Comparison of ENCODE assay signal across 9 mouse cellular contexts in genomic region chr14:122064519-122064918, GRCm38 (mm10). TPM values are rescaled to one million over a fixed set of nuclear protein-coding genes. Genes with fewer than 3 reads are reported as not detected.
DNase-seq lines count a peak whose midpoint lies in the region; ATAC-seq lines count a peak whose summit lies in the region.
"Had no signal": no experiment of that assay in that cellular context is flagged by ENCODE, and none has a peak within 500 bp of the region (broad histone marks: within the 10 kb centered on the region; RNA-seq: fewer than 3 reads in every experiment).

No protein-coding gene starts in this region.

- no peak overlapping the region for H3K9ac ChIP-seq in neural tube, embryonic 15.5 days (replicated peaks)
- H3K9ac ChIP-seq in forebrain, embryonic 15.5 days (replicated peaks) = no peak overlapping the region
- no peak overlapping the region for H3K9ac ChIP-seq in liver, embryonic 13.5 days

- DNase-seq in neural tube, embryonic 10.5 days (ENCODE audit: extremely low spot score, low spot score) = peak; percentile 55
- peak; percentile 48 for DNase-seq in c-Kit-positive CD71-positive TER-119-negative erythroid progenitor cells, embryonic 14.5 days (ENCODE audit: low read depth)
- DNase-seq in kidney, adult 8-10 months = peak; percentile 40 to 72
- DNase-seq in liver, embryonic 13.5 days = peak; percentile 17
- peak; percentile 42 for DNase-seq in right cerebral cortex, adult 18-20 months
- peak; percentile 47 for DNase-seq in urinary bladder, adult 2 months (ENCODE audit: low spot score)

- H3K27ac ChIP-seq in neural tube, embryonic 15.5 days (replicated peaks) = no peak overlapping the region
- H3K27ac ChIP-seq in forebrain, embryonic 15.5 days (replicated peaks) = no peak overlapping the region
- H3K27ac ChIP-seq in liver, embryonic 13.5 days = no peak overlapping the region

- H3K9me3 ChIP-seq in neural tube, embryonic 15.5 days (replicated peaks) = no peaks in the 10 kb centered on the region
- no peaks in the 10 kb centered on the region for H3K9me3 ChIP-seq in forebrain, embryonic 15.5 days
- no peaks in the 10 kb centered on the region for H3K9me3 ChIP-seq in liver, embryonic 13.5 days (replicated peaks)

- no peaks in the 10 kb centered on the region for H3K27me3 ChIP-seq in neural tube, embryonic 15.5 days (replicated peaks)
- H3K27me3 ChIP-seq in forebrain, embryonic 15.5 days = no peaks in the 10 kb centered on the region
- H3K27me3 ChIP-seq in liver, embryonic 13.5 days = no peaks in the 10 kb centered on the region

- no peaks in the 10 kb centered on the region for H3K36me3 ChIP-seq in neural tube, embryonic 15.5 days
- no peaks in the 10 kb centered on the region for H3K36me3 ChIP-seq in forebrain, embryonic 15.5 days
- no peaks in the 10 kb centered on the region for H3K36me3 ChIP-seq in liver, embryonic 13.5 days

- WGBS in neural tube, embryonic 15.5 days = 9% methylated on average over 2 of the region's 2 CpGs
- WGBS in forebrain, embryonic 15.5 days = 1% methylated on average over 2 of the region's 2 CpGs
- WGBS in liver, embryonic 13.5 days (ENCODE audit: insufficient replicate concordance) = 8% methylated on average over 2 of the region's 2 CpGs

- ATAC-seq in neural tube, embryonic 15.5 days (ENCODE audit: low FRiP score) = no peak
- 0 out of 2 replicates have a peak, but pooled peaks have one; percentile 33 for ATAC-seq in forebrain, embryonic 15.5 days (replicated peaks)
- ATAC-seq in liver, embryonic 13.5 days (ENCODE audit: low read depth) = no peak

- H3K4me2 ChIP-seq in neural tube, embryonic 15.5 days = no peak overlapping the region
- H3K4me2 ChIP-seq in forebrain, embryonic 15.5 days (replicated peaks) = no peak overlapping the region
- H3K4me2 ChIP-seq in liver, embryonic 13.5 days = no peak overlapping the region

- H3K4me3 ChIP-seq in neural tube, embryonic 15.5 days (replicated peaks) = no peak overlapping the region
- no peak overlapping the region for H3K4me3 ChIP-seq in forebrain, embryonic 15.5 days
- H3K4me3 ChIP-seq in liver, embryonic 13.5 days (replicated peaks) = no peak overlapping the region

- H3K4me1 ChIP-seq in neural tube, embryonic 15.5 days = no peaks in the 10 kb centered on the region
- H3K4me1 ChIP-seq in forebrain, embryonic 15.5 days = no peaks in the 10 kb centered on the region
- H3K4me1 ChIP-seq in liver, embryonic 13.5 days (replicated peaks) = peaks cover 16% of the 10 kb centered on the region

RNA-seq across cellular contexts. Expression of gene Timm8a2, which starts 30.0 kb away (rescaled TPM):
- polyA plus RNA-seq in neural tube, embryonic 15.5 days (2015; fragmentation: Nextera tagmentation; extraction: Ambion mirVana) = not detected in 2 replicates
- polyA plus RNA-seq in forebrain, embryonic 15.5 days (2015; fragmentation: Nextera tagmentation; extraction: Ambion mirVana) = not detected in 2 replicates
- not detected in 2 replicates for polyA plus RNA-seq in liver, embryonic 13.5 days (2015; fragmentation: Nextera tagmentation; extraction: Ambion mirVana)
- polyA plus RNA-seq in urinary bladder, adult 2 months (2012; rRNA removed) = 0.07 TPM in 1 of 2 replicates, not detected in the other
- polyA plus RNA-seq: gonadal fat pad, adult 2 months had no signal

RNA-seq across cellular contexts. Expression of gene Tm9sf2, which starts 42.3 kb away (rescaled TPM):
- 110 and 128 TPM in 2 replicates for polyA plus RNA-seq in neural tube, embryonic 15.5 days (2015; fragmentation: Nextera tagmentation; extraction: Ambion mirVana)
- 108 and 115 TPM in 2 replicates for polyA plus RNA-seq in forebrain, embryonic 15.5 days (2015; fragmentation: Nextera tagmentation; extraction: Ambion mirVana)
- polyA plus RNA-seq in liver, embryonic 13.5 days (2015; fragmentation: Nextera tagmentation; extraction: Ambion mirVana) = 77.9 and 99.1 TPM in 2 replicates
- 109 and 116 TPM in 2 replicates for polyA plus RNA-seq in urinary bladder, adult 2 months (2012; rRNA removed)
